Mouse (Mus musculus) retina, embryonic 14.5 days (tissue): ENCODE measurements around the gene Olfr124.

Experiments
- DNase-seq: peaks from one replicate; pipeline ENCODE4 v3.0.0-alpha.2; 2015; ENCODE audit warnings: low spot score

The Olfr124 gene

DNA sequence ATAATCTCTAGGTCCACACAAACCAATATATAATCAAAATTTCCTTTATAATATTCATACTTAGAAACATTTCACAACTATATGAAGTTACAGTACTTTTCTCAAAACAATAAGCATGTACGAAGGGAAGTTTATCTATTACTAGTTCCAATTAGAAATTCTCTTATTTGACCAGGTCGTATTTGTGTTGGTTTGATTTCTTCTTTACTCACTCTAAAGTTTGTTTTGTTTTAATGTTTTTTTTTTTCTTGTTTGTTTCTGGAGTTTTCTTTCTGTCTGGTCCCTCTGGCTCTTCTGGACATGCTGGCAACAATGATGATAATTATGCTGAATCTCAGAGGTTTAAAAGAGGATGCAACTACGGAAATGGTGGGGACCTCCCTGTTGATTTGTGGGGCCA is at the start of gene Olfr124:
TSS of gene Olfr124 (plus strand) at position 301 of the 400 bp plus-strand sequence.
- DNase-seq: no peak

DNA sequence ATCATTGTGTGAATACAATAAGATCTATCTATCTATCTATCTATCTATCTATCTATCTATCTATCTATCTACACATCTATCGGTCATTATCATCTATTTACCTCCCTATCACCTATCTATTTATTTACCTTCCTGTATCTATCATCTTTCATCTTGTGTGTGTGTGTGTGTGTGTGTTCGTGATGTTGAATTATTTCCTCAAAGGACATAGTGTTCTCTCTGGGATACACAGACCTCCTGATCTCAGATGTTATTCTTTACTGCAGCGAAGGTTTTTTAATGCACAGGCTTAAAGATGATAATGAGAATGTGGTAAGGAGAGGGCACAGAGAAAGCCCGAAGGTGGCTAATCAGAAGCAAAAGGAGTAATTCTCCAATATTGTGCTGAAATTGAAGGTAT is 31.4 kb upstream of the Olfr124 start, which contains the start of gene Olfr122:
TSS of gene Olfr122 (plus strand) at position 301 of the 400 bp plus-strand sequence.
- no peak for DNase-seq

DNA sequence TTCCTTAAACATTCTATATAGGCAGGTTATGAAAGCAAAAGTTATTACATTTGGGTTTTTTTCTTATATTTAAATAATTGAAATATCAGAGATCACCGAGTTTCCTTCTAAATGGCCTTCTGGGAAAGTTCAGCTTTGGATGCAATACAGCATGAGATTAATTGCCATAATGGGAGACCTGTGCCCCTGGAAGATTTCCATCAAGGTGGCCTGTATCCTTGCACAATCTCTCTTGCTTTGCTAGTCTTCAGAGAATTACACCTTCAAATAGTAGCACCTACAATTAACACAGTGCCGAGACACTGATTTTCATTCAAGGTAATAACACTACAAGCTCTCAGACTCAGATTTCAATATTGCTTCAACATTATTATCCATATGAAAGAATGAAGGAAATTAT is 6.5 kb upstream of the Olfr124 start, which contains the start of gene Olfr123:
TSS of gene Olfr123 (plus strand) at position 301 of the 400 bp plus-strand sequence.
- no peak for DNase-seq

DNA sequence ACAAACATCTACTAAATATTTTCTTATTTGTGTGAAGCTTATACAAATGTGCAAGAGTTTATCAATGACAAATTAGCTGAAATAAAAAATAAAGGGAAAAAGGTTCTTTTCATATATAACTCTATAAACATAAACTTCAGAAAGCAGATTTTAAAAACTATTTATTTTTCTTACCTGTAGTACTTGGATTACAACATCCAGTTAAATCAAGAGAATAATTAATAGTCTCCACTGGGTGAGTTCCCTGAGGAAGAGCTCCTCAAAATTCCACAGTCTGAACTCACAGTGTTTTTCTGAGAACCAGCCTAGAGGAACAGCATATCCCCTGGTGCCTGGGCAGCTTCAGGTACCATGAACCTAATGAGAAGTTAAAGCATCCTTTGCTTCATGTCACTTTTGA is 33.0 kb downstream of the Olfr124 start, which contains the start of gene Olfr125:
TSS of gene Olfr125 (plus strand) at position 301 of the 400 bp plus-strand sequence.
- DNase-seq: no peak

DNA sequence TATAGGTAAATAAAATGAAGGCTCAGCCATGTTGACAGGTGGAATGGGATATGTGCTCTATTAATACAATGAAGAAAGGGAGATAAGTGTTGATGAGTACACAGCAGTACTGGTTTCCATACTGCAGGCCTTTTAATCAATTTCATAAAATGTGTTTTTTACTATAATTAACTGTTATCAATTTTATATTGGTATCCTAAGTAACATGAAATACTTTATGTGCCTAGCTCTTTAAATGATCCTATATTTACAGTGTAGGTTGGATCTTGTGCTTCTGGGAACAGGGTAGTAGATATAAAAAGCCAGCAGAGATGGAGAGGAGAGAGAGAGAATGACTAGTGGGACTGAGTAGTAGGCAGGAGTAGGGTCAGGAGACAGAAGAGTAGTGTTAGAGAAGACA is 47.5 kb downstream of the Olfr124 start, which contains the start of gene Olfr126:
TSS of gene Olfr126 (plus strand) at position 301 of the 400 bp plus-strand sequence.
- no peak for DNase-seq
